Comparison of ENCODE assay signal across 8 mouse cellular contexts in genomic region chr8:114133510-114134362, GRCm38 (mm10). TPM values are rescaled to one million over a fixed set of nuclear protein-coding genes. Genes with fewer than 3 reads are reported as not detected.
DNase-seq lines count a peak whose midpoint lies in the region; ATAC-seq lines count a peak whose summit lies in the region.

TSS of gene Nudt7 (plus strand) at chr8:114133557.

- H3K4me2 ChIP-seq in hindbrain, embryonic 15.5 days: peak within 1 kb of the TSS; percentile 78

- H3K9ac ChIP-seq in hindbrain, embryonic 15.5 days: peak within 1 kb of the TSS; percentile 38

- peak within 1 kb of the TSS; percentile 43 for H3K4me3 ChIP-seq in hindbrain, embryonic 15.5 days

- peaks cover 10% of the 10 kb centered on the region for H3K4me1 ChIP-seq in hindbrain, embryonic 15.5 days (replicated peaks)

- 3% methylated on average over 23 of the region's 23 CpGs for WGBS in hindbrain, embryonic 15.5 days

- no peaks in the 10 kb centered on the region for H3K27me3 ChIP-seq in hindbrain, embryonic 15.5 days

- peak; percentile 94 for DNase-seq in gastrocnemius, adult 18-20 months (ENCODE audit: low spot score)
- peak; percentile 75 to 80 for DNase-seq in layer of hippocampus, postnatal 36 days
- peak; percentile 95 for DNase-seq in lung, postnatal 25 days (ENCODE audit: low spot score)
- peak; percentile 95 for DNase-seq in retina, embryonic 14.5 days (ENCODE audit: low spot score)
- peak; percentile 84 to 88 for DNase-seq in thymus, postnatal 36 days

- H3K9me3 ChIP-seq in hindbrain, embryonic 15.5 days: no peaks in the 10 kb centered on the region

- peak; percentile 92 for ATAC-seq in activated CD4-positive, CD25-positive, alpha-beta regulatory T cell, adult 4 months
- ATAC-seq in common myeloid progenitor, adult 5-6 weeks (replicated peaks; ENCODE audit: low read depth, poor library complexity, severe bottlenecking): peak; percentile 91
- peak; percentile 91 for ATAC-seq in hindbrain, embryonic 15.5 days (ENCODE audit: low FRiP score, low read depth)

- no peaks in the 10 kb centered on the region for H3K36me3 ChIP-seq in hindbrain, embryonic 15.5 days

- peak within 1 kb of the TSS; percentile 34 for H3K27ac ChIP-seq in hindbrain, embryonic 15.5 days (replicated peaks)

RNA-seq across cellular contexts. Expression of gene Nudt7, which starts in this region (rescaled TPM):
- 10 to 100 TPM; 10.3 to 10.6 TPM for polyA plus RNA-seq in activated CD4-positive, CD25-positive, alpha-beta regulatory T cell, adult 4 months (2017; shearing (Covaris generic))
- total RNA-seq in common myeloid progenitor, adult 5-6 weeks (2017): 23.1 and 30.9 TPM in 2 replicates
- 10 to 100 TPM; 24.9 to 27.5 TPM for total RNA-seq in gastrocnemius, adult 18-20 months (2021)
- 5.5 and 7.5 TPM in 2 replicates for polyA plus RNA-seq in hindbrain, embryonic 15.5 days (2015; fragmentation: Nextera tagmentation; extraction: Ambion mirVana)
- 1 to 10 TPM; 5.0 to 5.3 TPM for total RNA-seq in layer of hippocampus, postnatal 36 days (2021)

Comparison
In these comparisons a context has a peak if more than half of its experiments do, and no peak if none do; other contexts are left out.
1. Peak in every context shown above with its lines: DNase-seq, ATAC-seq, H3K4me3 ChIP-seq and H3K27ac ChIP-seq.